Mouse (Mus musculus) lung, embryonic 15.5 days (tissue): ENCODE results near the gene Ctla4. TPM values are rescaled to one million over a fixed set of nuclear protein-coding genes. Genes with fewer than 3 reads are reported as not detected.

Source experiments
- ATAC-seq: fragments of 200-750 bp; cut with Nextera tagmentation; 2 replicates; pipeline ENCODE4 v1.8.0; 2017; ENCODE audit warnings: moderate number of reproducible peaks, borderline replicate concordance; ENCODE audit not compliant: low FRiP score, low TSS enrichment; ENCODE audit errors: extremely low read depth
- H3K27ac ChIP-seq: fragments of 300-500 bp; sonication (generic); 2 replicates; pipeline ENCODE4 v1.5.1; 2015; ENCODE audit warnings: moderate library complexity, mild to moderate bottlenecking, inconsistent platforms
- H3K27me3 ChIP-seq: fragments of 300-500 bp; sonication (generic); 2 replicates; pipeline ENCODE4 v1.6.1; 2015; ENCODE audit warnings: inconsistent platforms
- H3K36me3 ChIP-seq: fragments of 300-500 bp; sonication (generic); 2 replicates; pipeline ENCODE4 v1.6.1; 2015; ENCODE audit warnings: inconsistent platforms
- H3K4me1 ChIP-seq: fragments of 300-500 bp; sonication (generic); 2 replicates; pipeline ENCODE4 v1.6.1; 2015; ENCODE audit warnings: inconsistent platforms
- H3K4me2 ChIP-seq: fragments of 300-500 bp; sonication (generic); 2 replicates; pipeline ENCODE4 v1.6.1; 2015; ENCODE audit warnings: inconsistent platforms, mild to moderate bottlenecking, moderate library complexity
- H3K4me3 ChIP-seq: fragments of 300-500 bp; sonication (generic); 2 replicates; pipeline ENCODE4 v1.5.1; 2015; ENCODE audit warnings: mild to moderate bottlenecking, inconsistent platforms
- H3K9ac ChIP-seq: fragments of 300-500 bp; sonication (generic); 2 replicates; pipeline ENCODE4 v1.6.1; 2015; ENCODE audit warnings: inconsistent platforms
- H3K9me3 ChIP-seq: fragments of 300-500 bp; sonication (generic); 2 replicates; pipeline ENCODE4 v1.6.1; 2016; ENCODE audit warnings: inconsistent platforms
- WGBS: fragments of 180-500 bp; shearing (Covaris S2); methylation state at CpG from one replicate; pipeline ENCODE4 v1.1.7; 2015; 5-methylcytosine and 5-hydroxymethylcytosine counted together
- polyA plus RNA-seq: library from polyadenylated mRNA; unstranded; fragments of >200 nt; fragmentation: Nextera tagmentation; extraction: Ambion mirVana; gene quantifications from 2 replicates; pipeline ENCODE4 v1.2.1, GENCODE M21; 2015

Gene Ctla4
- polyA plus RNA-seq, 1 experiment from 2014 or later = 1.2 TPM

GRCm38 (mm10) chr1:60954759-60955158, 68.0 kb downstream of the Ctla4 start:
- no peak for ATAC-seq
- no peak overlapping the region for H3K27ac ChIP-seq
- no peak overlapping the region for H3K4me2 ChIP-seq
- H3K4me1 ChIP-seq = peaks cover 4% of the 10 kb centered on the region; the same call in 1 of the 2 replicates
- no peaks in the 10 kb centered on the region for H3K9me3 ChIP-seq
- H3K9ac ChIP-seq = no peak overlapping the region
- H3K27me3 ChIP-seq = no peaks in the 10 kb centered on the region
- WGBS = 62% methylated on average over 2 of the region's 2 CpGs
- H3K4me3 ChIP-seq = no peak overlapping the region
- no peaks in the 10 kb centered on the region for H3K36me3 ChIP-seq

GRCm38 (mm10) chr1:60955186-60955585, 68.4 kb downstream of the Ctla4 start:
- H3K36me3 ChIP-seq = no peaks in the 10 kb centered on the region
- no peak overlapping the region for H3K4me3 ChIP-seq
- no peak overlapping the region for H3K9ac ChIP-seq
- peaks cover 4% of the 10 kb centered on the region; the same call in 1 of the 2 replicates for H3K4me1 ChIP-seq
- no peak overlapping the region for H3K4me2 ChIP-seq
- WGBS = 88% methylated on average over 3 of the region's 3 CpGs
- no peak for ATAC-seq
- H3K27me3 ChIP-seq = no peaks in the 10 kb centered on the region
- no peak overlapping the region for H3K27ac ChIP-seq
- no peaks in the 10 kb centered on the region for H3K9me3 ChIP-seq

- no peak overlapping the region for H3K27ac ChIP-seq
- no peak overlapping the region for H3K4me2 ChIP-seq
- no peak overlapping the region for H3K9ac ChIP-seq
- peaks cover 11% of the 10 kb centered on the region; the same call in 1 of the 2 replicates for H3K4me1 ChIP-seq
- no peak overlapping the region for H3K4me3 ChIP-seq
- WGBS = 73% methylated on average over 6 of the region's 6 CpGs
- no peaks in the 10 kb centered on the region for H3K9me3 ChIP-seq
- no peak for ATAC-seq
- no peaks in the 10 kb centered on the region for H3K27me3 ChIP-seq
- H3K36me3 ChIP-seq = no peaks in the 10 kb centered on the region
Observed at GRCm38 (mm10) chr1:60956196-60956595, 69.4 kb downstream of the Ctla4 start.

- 100% methylated on average over 1 of the region's 1 CpGs for WGBS
- H3K4me3 ChIP-seq = no peak overlapping the region
Observed at GRCm38 (mm10) chr1:60958287-60958686, 71.5 kb downstream of the Ctla4 start.

GRCm38 (mm10) chr1:60959246-60959645, 72.4 kb downstream of the Ctla4 start:
- WGBS = 70% methylated on average over 4 of the region's 4 CpGs
- no peak overlapping the region for H3K4me3 ChIP-seq
- no peak for ATAC-seq
- H3K27ac ChIP-seq = no peak overlapping the region
- H3K36me3 ChIP-seq = no peaks in the 10 kb centered on the region
- no peak overlapping the region for H3K4me2 ChIP-seq
- H3K9me3 ChIP-seq = no peaks in the 10 kb centered on the region
- H3K27me3 ChIP-seq = no peaks in the 10 kb centered on the region
- no peak overlapping the region for H3K9ac ChIP-seq
- H3K4me1 ChIP-seq = 0 out of 2 replicates have a peak, but pooled peaks cover 8% of the 10 kb centered on the region

More at GRCm38 (mm10) chr1:60958287-60958686, 71.5 kb downstream of the Ctla4 start:
- no peak for ATAC-seq
- H3K27ac ChIP-seq = no peak overlapping the region
- H3K27me3 ChIP-seq = no peaks in the 10 kb centered on the region
- H3K4me2 ChIP-seq = no peak overlapping the region
- H3K9me3 ChIP-seq = no peaks in the 10 kb centered on the region
- H3K4me1 ChIP-seq = 0 out of 2 replicates have a peak, but pooled peaks cover 8% of the 10 kb centered on the region
- no peaks in the 10 kb centered on the region for H3K36me3 ChIP-seq
- H3K9ac ChIP-seq = no peak overlapping the region

GRCm38 (mm10) chr1:60960451-60960850, 73.7 kb downstream of the Ctla4 start:
- no peaks in the 10 kb centered on the region for H3K27me3 ChIP-seq
- H3K9ac ChIP-seq = no peak overlapping the region
- no peak overlapping the region for H3K27ac ChIP-seq
- no peak overlapping the region for H3K4me3 ChIP-seq
- no peaks in the 10 kb centered on the region for H3K36me3 ChIP-seq
- H3K4me1 ChIP-seq = 0 out of 2 replicates have a peak, but pooled peaks cover 8% of the 10 kb centered on the region
- 36% methylated on average over 11 of the region's 11 CpGs for WGBS
- ATAC-seq = peak; percentile 57
- no peaks in the 10 kb centered on the region for H3K9me3 ChIP-seq
- peak overlapping the region; percentile 30 for H3K4me2 ChIP-seq

GRCm38 (mm10) chr1:60961080-60961479, 74.3 kb downstream of the Ctla4 start:
- H3K9me3 ChIP-seq = no peaks in the 10 kb centered on the region
- peak overlapping the region; percentile 30 for H3K4me2 ChIP-seq
- no peak overlapping the region for H3K4me3 ChIP-seq
- no peak overlapping the region for H3K9ac ChIP-seq
- 20% methylated on average over 4 of the region's 4 CpGs for WGBS
- H3K36me3 ChIP-seq = no peaks in the 10 kb centered on the region
- H3K4me1 ChIP-seq = 0 out of 2 replicates have a peak, but pooled peaks cover 8% of the 10 kb centered on the region
- ATAC-seq = no peak
- no peaks in the 10 kb centered on the region for H3K27me3 ChIP-seq
- H3K27ac ChIP-seq = no peak overlapping the region

GRCm38 (mm10) chr1:60962095-60962494, 75.3 kb downstream of the Ctla4 start:
- Histone ChIP-seq H3K36me3 (no peaks in the 10 kb centered on the region), H3K27ac (no peak overlapping the region), H3K9ac (no peak overlapping the region), H3K27me3 (no peaks in the 10 kb centered on the region), H3K4me2 (no peak overlapping the region), H3K4me3 (no peak overlapping the region), H3K9me3 (no peaks in the 10 kb centered on the region), H3K4me1 (0 out of 2 replicates have a peak, but pooled peaks cover 8% of the 10 kb centered on the region)
- WGBS = 81% methylated on average over 4 of the region's 4 CpGs
- no peak for ATAC-seq

Other genes with a start within 250 kb of the Ctla4 start
- 0.15 and 0.75 TPM in 2 replicates for gene Cd28, start 170.2 kb upstream of the Ctla4 start, polyA plus RNA-seq
- gene Icos, start 90.9 kb downstream of the Ctla4 start, polyA plus RNA-seq = 0.43 and 0.81 TPM in 2 replicates